Comparison of ENCODE assay signal across 14 mouse cellular contexts in genomic region chr7:98158481-98158880, GRCm38 (mm10). TPM values are rescaled to one million over a fixed set of nuclear protein-coding genes. Genes with fewer than 3 reads are reported as not detected.
A peak's percentile ranks its signal among the peaks of the same experiment; 100 is the strongest.
DNase-seq lines count a peak whose midpoint lies in the region; ATAC-seq and TF ChIP-seq lines count a peak whose summit lies in the region.
"Had no signal": no experiment of that assay in that cellular context is flagged by ENCODE, and none has a peak within 500 bp of the region (broad histone marks: within the 10 kb centered on the region; RNA-seq: fewer than 3 reads in every experiment).

No protein-coding gene starts in this region.

- peak; percentile 46 for DNase-seq in limb, embryonic 11.5 days (ENCODE audit: low spot score)
- no peak for DNase-seq in limb, embryonic 10.5 days (ENCODE audit: low spot score)
- peak; percentile 76 for DNase-seq in lung, adult 2 months
- DNase-seq in urinary bladder, postnatal 36 days (ENCODE audit: low spot score in 2 of 2) = peak; percentile 86 to 90
- DNase-seq in left cerebral cortex, adult 9 months (ENCODE audit: low spot score in 2 of 2) = no peak
- no peak for DNase-seq in heart, postnatal 25 days (ENCODE audit: low spot score)
- DNase-seq in right cerebral cortex, postnatal 10 days (ENCODE audit: low spot score in 2 of 2) = no peak
- DNase-seq: cerebellum, adult 8-10 months; forebrain, postnatal 0 days; right cerebral cortex, postnatal 4 days had no signal

- H3K4me1 ChIP-seq in limb, embryonic 11.5 days (ENCODE audit: control insufficient read depth, insufficient read depth, low read length) = peaks cover 12% of the 10 kb centered on the region
- H3K4me1 ChIP-seq in limb, embryonic 10.5 days = peaks cover 63% of the 10 kb centered on the region
- peaks cover 76% of the 10 kb centered on the region for H3K4me1 ChIP-seq in kidney, embryonic 15.5 days
- H3K4me1 ChIP-seq in lung, adult 2 months (ENCODE audit: control insufficient read depth, insufficient read depth, low read length) = peaks cover 49% of the 10 kb centered on the region

- no peak for TF ChIP-seq CTCF in lung, adult 2 months (IDR thresholded peaks at IDR 0.05; ENCODE audit: insufficient read depth, low read length)

- no peak for ATAC-seq in limb, embryonic 11.5 days (ENCODE audit: insufficient number of reproducible peaks, low FRiP score, low TSS enrichment, low read depth)
- peak; percentile 69 for ATAC-seq in kidney, embryonic 15.5 days (replicated peaks; ENCODE audit: low FRiP score)
- ATAC-seq: forebrain, postnatal 0 days had no signal

- intact Hi-C loops in heart, postnatal 25 days (cut with DNase I) = loop anchor here (5.0 kb wide), 1 partner anchor 274 kb away; no protein-coding TSS in a partner anchor

- H3K9ac ChIP-seq in limb, embryonic 11.5 days (ENCODE audit: low read length) = no peak overlapping the region
- H3K9ac ChIP-seq in kidney, embryonic 15.5 days = no peak overlapping the region
- H3K9ac ChIP-seq: forebrain, postnatal 0 days; limb, embryonic 13.5 days had no signal

- H3K4me2 ChIP-seq in limb, embryonic 11.5 days (ENCODE audit: low read depth, severe bottlenecking) = no peak overlapping the region
- no peak overlapping the region for H3K4me2 ChIP-seq in kidney, embryonic 15.5 days
- H3K4me2 ChIP-seq: limb, embryonic 13.5 days had no signal

- no peaks in the 10 kb centered on the region for H3K27me3 ChIP-seq in limb, embryonic 11.5 days (ENCODE audit: control insufficient read depth, insufficient read depth, low read length)
- 0 out of 2 replicates have a peak, but pooled peaks cover 7% of the 10 kb centered on the region for H3K27me3 ChIP-seq in limb, embryonic 10.5 days (ENCODE audit: low read depth, poor library complexity, severe bottlenecking)
- no peaks in the 10 kb centered on the region for H3K27me3 ChIP-seq in kidney, embryonic 15.5 days
- H3K27me3 ChIP-seq: limb, embryonic 13.5 days had no signal

- no peaks in the 10 kb centered on the region; the same call in 1 of the 2 replicates for H3K36me3 ChIP-seq in limb, embryonic 11.5 days (ENCODE audit: control insufficient read depth, insufficient read depth, low read length)
- H3K36me3 ChIP-seq in limb, embryonic 10.5 days = no peaks in the 10 kb centered on the region
- no peaks in the 10 kb centered on the region for H3K36me3 ChIP-seq in kidney, embryonic 15.5 days
- H3K36me3 ChIP-seq: hindbrain, embryonic 10.5 days; limb, embryonic 13.5 days had no signal

- H3K9me3 ChIP-seq in limb, embryonic 11.5 days (ENCODE audit: control insufficient read depth, low read length) = no peaks in the 10 kb centered on the region
- no peaks in the 10 kb centered on the region for H3K9me3 ChIP-seq in limb, embryonic 10.5 days (replicated peaks)
- no peaks in the 10 kb centered on the region for H3K9me3 ChIP-seq in kidney, embryonic 15.5 days (replicated peaks)
- H3K9me3 ChIP-seq: hindbrain, embryonic 10.5 days; limb, embryonic 13.5 days had no signal

- no peak overlapping the region for H3K27ac ChIP-seq in limb, embryonic 11.5 days (replicated peaks; ENCODE audit: low read depth, low read length)
- H3K27ac ChIP-seq in limb, embryonic 10.5 days = no peak overlapping the region
- peak overlapping the region; percentile 81 for H3K27ac ChIP-seq in kidney, embryonic 15.5 days
- H3K27ac ChIP-seq: hindbrain, embryonic 10.5 days; limb, embryonic 13.5 days had no signal

- TF ChIP-seq POLR2A in lung, adult 2 months (IDR thresholded peaks at IDR 0.05; ENCODE audit: borderline replicate concordance, extremely low read depth, low read depth, low read length) = no peak

- WGBS in limb, embryonic 11.5 days = 38% methylated on average over 8 of the region's 8 CpGs
- WGBS in limb, embryonic 10.5 days = 46% methylated on average over 8 of the region's 8 CpGs
- WGBS in kidney, embryonic 15.5 days = 35% methylated on average over 8 of the region's 8 CpGs
- 56% methylated on average over 8 of the region's 8 CpGs for WGBS in lung, adult 2 months

- no peak overlapping the region for H3K4me3 ChIP-seq in limb, embryonic 11.5 days (ENCODE audit: low read depth, low read length)
- H3K4me3 ChIP-seq in limb, embryonic 10.5 days = no peak overlapping the region
- no peak overlapping the region for H3K4me3 ChIP-seq in kidney, embryonic 15.5 days (replicated peaks)
- no peak overlapping the region for H3K4me3 ChIP-seq in lung, adult 2 months (replicated peaks; ENCODE audit: extremely low read depth, low read depth, low read length)
- H3K4me3 ChIP-seq: hindbrain, embryonic 10.5 days; limb, embryonic 13.5 days had no signal

RNA-seq across cellular contexts. Expression of gene Omp, which starts 13.2 kb away (rescaled TPM):
- polyA plus RNA-seq in limb, embryonic 11.5 days (2014; fragmentation: Nextera tagmentation; extraction: Ambion mirVana) = 0.14 and 0.20 TPM in 2 replicates
- 0.13 TPM in 2 replicates for polyA plus RNA-seq in limb, embryonic 10.5 days (2016; fragmentation: Nextera tagmentation; extraction: Ambion mirVana)
- 0.39 and 0.60 TPM in 2 replicates for polyA plus RNA-seq in kidney, embryonic 15.5 days (2015; fragmentation: Nextera tagmentation; extraction: Ambion mirVana)
- polyA plus RNA-seq in lung, adult 2 months (2012; rRNA removed) = 0.26 and 0.32 TPM in 2 replicates
- total RNA-seq in heart, postnatal 25 days (2021) = under 1 TPM in 1 of 2 experiments, not detected in 1; 0.11 TPM

RNA-seq across cellular contexts. Expression of gene Capn5, which starts 19.6 kb away (rescaled TPM):
- 2.5 and 2.7 TPM in 2 replicates for polyA plus RNA-seq in limb, embryonic 11.5 days (2014; fragmentation: Nextera tagmentation; extraction: Ambion mirVana)
- polyA plus RNA-seq in limb, embryonic 10.5 days (2016; fragmentation: Nextera tagmentation; extraction: Ambion mirVana) = 3.4 and 4.5 TPM in 2 replicates
- polyA plus RNA-seq in kidney, embryonic 15.5 days (2015; fragmentation: Nextera tagmentation; extraction: Ambion mirVana) = 12.7 and 14.1 TPM in 2 replicates
- polyA plus RNA-seq in lung, adult 2 months (2012; rRNA removed) = 19.0 and 22.2 TPM in 2 replicates
- total RNA-seq in heart, postnatal 25 days (2021) = 1 to 10 TPM; 1.9 to 2.0 TPM

RNA-seq across cellular contexts. Expression of gene Myo7a, which starts 39.2 kb away (rescaled TPM):
- 14.0 and 15.7 TPM in 2 replicates for polyA plus RNA-seq in limb, embryonic 11.5 days (2014; fragmentation: Nextera tagmentation; extraction: Ambion mirVana)
- 18.6 and 19.1 TPM in 2 replicates for polyA plus RNA-seq in limb, embryonic 10.5 days (2016; fragmentation: Nextera tagmentation; extraction: Ambion mirVana)
- 14.4 and 15.4 TPM in 2 replicates for polyA plus RNA-seq in kidney, embryonic 15.5 days (2015; fragmentation: Nextera tagmentation; extraction: Ambion mirVana)
- polyA plus RNA-seq in lung, adult 2 months (2012; rRNA removed) = 26.4 and 30.8 TPM in 2 replicates
- total RNA-seq in heart, postnatal 25 days (2021) = 1 to 10 TPM; 4.2 to 5.4 TPM

RNA-seq across cellular contexts. Expression of gene B3gnt6, which starts 40.8 kb away (rescaled TPM):
- polyA plus RNA-seq in limb, embryonic 11.5 days (2014; fragmentation: Nextera tagmentation; extraction: Ambion mirVana) = not detected in 2 replicates
- not detected in 2 replicates for polyA plus RNA-seq in limb, embryonic 10.5 days (2016; fragmentation: Nextera tagmentation; extraction: Ambion mirVana)
- 0.06 TPM in 1 of 2 replicates, not detected in the other for polyA plus RNA-seq in kidney, embryonic 15.5 days (2015; fragmentation: Nextera tagmentation; extraction: Ambion mirVana)
- polyA plus RNA-seq in lung, adult 2 months (2012; rRNA removed) = 1.5 and 2.1 TPM in 2 replicates
- not detected for total RNA-seq in heart, postnatal 25 days (2021)
- polyA plus RNA-seq: C2C12; limb, embryonic 13.5 days had no signal

Comparison
In these comparisons a context has a peak if more than half of its experiments do, and no peak if none do; other contexts are left out.
1. DNase-seq: peak in limb, embryonic 11.5 days (single experiment), lung, adult 2 months (single experiment) and urinary bladder, postnatal 36 days (2 of 2); none in limb, embryonic 10.5 days (single experiment), left cerebral cortex, adult 9 months (0 of 2), heart, postnatal 25 days (single experiment) and right cerebral cortex, postnatal 10 days (0 of 2).